Mouse (Mus musculus): ENCODE data around the gene Gm49380. TPM values are rescaled to one million over a fixed set of nuclear protein-coding genes. Genes with fewer than 3 reads are reported as not detected.

Gm49380 gene
- total and polyA plus RNA-seq, 3 experiments: 0.24 TPM; not detected in 2

GRCm38 (mm10) chr9:44078955-44079756 lies 34.1 kb downstream of the Gm49380 start:
- Histone ChIP-seq H3K4me1 (ENCODE audit: control insufficient read depth in 1 of 2, insufficient read depth in 2 of 2, low read length in 2 of 2) (peaks cover 0 to 18% of the 10 kb centered on the region in 2 experiments; a peak in 2 of 4 replicates), H3K36me3 (ENCODE audit: control insufficient read depth in 1 of 2, insufficient read depth in 2 of 2, low read length in 2 of 2) (peaks cover 0 to 3% of the 10 kb centered on the region in 2 experiments; a peak in 1 of 4 replicates), H3K79me2 (ENCODE audit: control insufficient read depth, insufficient read depth, low read length, poor library complexity) (no peaks in the 10 kb centered on the region), H3K9me3 (replicated peaks; ENCODE audit: insufficient read depth, low read length) (no peaks in the 10 kb centered on the region), H3K27me3 (ENCODE audit: control insufficient read depth in 1 of 2, insufficient read depth in 2 of 2, low read length in 2 of 2) (no peaks in the 10 kb centered on the region), H3K9ac (ENCODE audit: control insufficient read depth, low read depth, low read length, poor library complexity, severe bottlenecking) (no peak overlapping the region), H3K27ac (ENCODE audit: control insufficient read depth, low read depth, low read length) (no peak overlapping the region), H3K4me3 (ENCODE audit: control insufficient read depth in 1 of 2, insufficient read depth in 1 of 2, low read depth in 2 of 2, low read length in 2 of 2) (no peak overlapping the region)
- DNase-seq (ENCODE audit: low read depth, low spot score): peak; percentile 63
- TF ChIP-seq ZNF384 (IDR thresholded peaks at IDR 0.05; ENCODE audit: low read depth, low read length) (no peak), MYC (IDR thresholded peaks at IDR 0.05; ENCODE audit: low read depth, low read length) (no peak), JUND (IDR thresholded peaks at IDR 0.05; ENCODE audit: low read depth, low read length) (no peak), CHD1 (IDR thresholded peaks at IDR 0.05; ENCODE audit: low read depth, low read length) (no peak), BHLHE40 (IDR thresholded peaks at IDR 0.05; ENCODE audit: borderline replicate concordance, low read depth, low read length) (peak; percentile 77; the same call in 1 of the 2 replicates), UBTF (IDR thresholded peaks at IDR 0.05; ENCODE audit: borderline replicate concordance, insufficient read depth, low read depth, low read length) (no peak), KAT2A (conservative IDR thresholded peaks at IDR 0.05; ENCODE audit: low read depth, low read length) (no peak), E2F4 (IDR thresholded peaks at IDR 0.05; ENCODE audit: borderline replicate concordance, low read depth, low read length) (no peak), MAZ (IDR thresholded peaks at IDR 0.05; ENCODE audit: low read depth, low read length) (0 out of 2 replicates have a peak, but pooled peaks have one; percentile 29), NRF1 (IDR thresholded peaks at IDR 0.05; ENCODE audit: insufficient read depth, low read depth, low read length, poor library complexity, severe bottlenecking) (no peak), HCFC1 (IDR thresholded peaks at IDR 0.05; ENCODE audit: low read depth, low read length) (no peak), MAFK (IDR thresholded peaks at IDR 0.05; ENCODE audit: borderline replicate concordance, low read depth, low read length) (0 out of 2 replicates have a peak, but pooled peaks have one; percentile 40), TCF12 (IDR thresholded peaks at IDR 0.05; ENCODE audit: low read depth, low read length) (no peak), USF2 (IDR thresholded peaks at IDR 0.05; ENCODE audit: borderline replicate concordance in 1 of 2, insufficient read depth in 1 of 2, low read depth in 1 of 2, low read length in 2 of 2) (peak; percentile 37 to 67; a peak in 1 of 4 replicates), POLR2A (IDR thresholded peaks at IDR 0.05; ENCODE audit: control insufficient read depth in 1 of 2, insufficient read depth in 1 of 2, low read depth in 1 of 2, low read length in 2 of 2, poor library complexity in 1 of 2) (no peak), POLR2AphosphoS5 (IDR thresholded peaks at IDR 0.05; ENCODE audit: borderline replicate concordance, low read depth, low read length) (no peak), TBP (IDR thresholded peaks at IDR 0.05; ENCODE audit: low read depth, low read length) (no peak), CTCF (IDR thresholded peaks at IDR 0.05 in 2 of 3, conservative IDR thresholded peaks at IDR 0.05 in 1 of 3; ENCODE audit: control insufficient read depth in 1 of 3, insufficient read depth in 1 of 3, low read depth in 2 of 3, low read length in 3 of 3, poor library complexity in 1 of 3, severe bottlenecking in 1 of 3) (no peak), ELF1 (IDR thresholded peaks at IDR 0.05; ENCODE audit: low read depth, low read length) (no peak), TAL1 (IDR thresholded peaks at IDR 0.05; ENCODE audit: low read length) (no peak), MEF2A (IDR thresholded peaks at IDR 0.05; ENCODE audit: extremely low read depth, insufficient replicate concordance, low read depth, low read length, poor library complexity, severe bottlenecking) (no peak), SIN3A (IDR thresholded peaks at IDR 0.05; ENCODE audit: low read length) (peak; percentile 82), POLR2AphosphoS2 (IDR thresholded peaks at IDR 0.05; ENCODE audit: low read length) (no peak), SMC3 (IDR thresholded peaks at IDR 0.05; ENCODE audit: low read depth, low read length) (no peak), ETS1 (IDR thresholded peaks at IDR 0.05; ENCODE audit: low read depth, low read length) (peak; percentile 97), GABPA (IDR thresholded peaks at IDR 0.05; ENCODE audit: low read depth, low read length) (no peak), NELFE (IDR thresholded peaks at IDR 0.05; ENCODE audit: low read depth, low read length) (no peak), ZKSCAN1 (IDR thresholded peaks at IDR 0.05; ENCODE audit: low read depth, low read length) (no peak), MYB (IDR thresholded peaks at IDR 0.05; ENCODE audit: low read depth, low read length) (no peak), CHD2 (IDR thresholded peaks at IDR 0.05; ENCODE audit: low read length) (no peak), RAD21 (IDR thresholded peaks at IDR 0.05; ENCODE audit: low read depth, low read length) (no peak), MXI1 (IDR thresholded peaks at IDR 0.05; ENCODE audit: low read depth, low read length) (peak; percentile 27; the same call in 1 of the 2 replicates), GATA1 (IDR thresholded peaks at IDR 0.05; ENCODE audit: low read depth, low read length) (no peak), RCOR1 (IDR thresholded peaks at IDR 0.05; ENCODE audit: low read depth, low read length) (no peak), ZMIZ1 (IDR thresholded peaks at IDR 0.05; ENCODE audit: low read depth, low read length) (no peak), USF1 (IDR thresholded peaks at IDR 0.05; ENCODE audit: low read depth, low read length) (peak; percentile 93)
